Mouse (Mus musculus) C2C12 (cell line): ENCODE data around the gene Xpo4.

Source experiments
- CTCF ChIP-seq: IDR thresholded peaks from one replicate; pipeline ENCODE4 v1.5.1; 2011; ENCODE audit not compliant: control insufficient read depth, insufficient read depth, insufficient read length
- MAX ChIP-seq: IDR thresholded peaks from one replicate; pipeline ENCODE4 v1.6.1; 2011; ENCODE audit warnings: mild to moderate bottlenecking, control low read depth
- USF1 ChIP-seq: IDR thresholded peaks from one replicate; pipeline ENCODE4 v1.6.1; 2011; ENCODE audit warnings: low read depth, mild to moderate bottlenecking, control low read depth, moderate library complexity

GRCm38 (mm10) chr14:57639153-57639552, 26.1 kb downstream of the Xpo4 start:
- TF ChIP-seq CTCF (no peak), MAX (no peak), USF1 (no peak)
